Mouse (Mus musculus): ENCODE data around the gene Mgat5.

GRCm38 (mm10) chr1:127353408-127353807, 148.6 kb downstream of the Mgat5 start:
- TF ChIP-seq TAL1 (conservative IDR thresholded peaks at IDR 0.05; ENCODE audit: low read depth, low read length) (no peak), GATA1 (IDR thresholded peaks at IDR 0.05; ENCODE audit: borderline replicate concordance, low read length) (no peak), CTCF (IDR thresholded peaks at IDR 0.05; ENCODE audit: low read depth, low read length) (no peak), POLR2AphosphoS5 (IDR thresholded peaks at IDR 0.05; ENCODE audit: insufficient replicate concordance, low read depth, low read length) (no peak)

Measured in G1E (cell line).